8 mouse cellular contexts compared by ENCODE assay signal in genomic region chr4:129743494-129743893, GRCm38 (mm10). TPM values are rescaled to one million over a fixed set of nuclear protein-coding genes. Genes with fewer than 3 reads are reported as not detected.
DNase-seq lines count a peak whose midpoint lies in the region; ATAC-seq lines count a peak whose summit lies in the region.

No protein-coding gene starts in this region.

- ATAC-seq in heart, embryonic 13.5 days (ENCODE audit: extremely low read depth, insufficient number of reproducible peaks, low FRiP score, low TSS enrichment): no peak
- ATAC-seq in hindbrain, embryonic 15.5 days (ENCODE audit: low FRiP score, low read depth): no peak
- ATAC-seq in midbrain, embryonic 16.5 days: no peak
- no peak for ATAC-seq in granulocyte monocyte progenitor cell, adult 5-6 weeks (replicated peaks; ENCODE audit: poor library complexity, severe bottlenecking)

- WGBS in heart, embryonic 13.5 days: 47% methylated on average over 2 of the region's 2 CpGs
- 43% methylated on average over 2 of the region's 2 CpGs for WGBS in hindbrain, embryonic 15.5 days
- WGBS in midbrain, embryonic 16.5 days: 40% methylated on average over 2 of the region's 2 CpGs

- H3K36me3 ChIP-seq in heart, embryonic 13.5 days: peaks cover 4% of the 10 kb centered on the region; the same call in 1 of the 2 replicates
- no peaks in the 10 kb centered on the region for H3K36me3 ChIP-seq in hindbrain, embryonic 15.5 days
- no peaks in the 10 kb centered on the region for H3K36me3 ChIP-seq in midbrain, embryonic 16.5 days (ENCODE audit: control insufficient read depth, insufficient read depth, low read length)

- peaks cover 29% of the 10 kb centered on the region for H3K4me1 ChIP-seq in heart, embryonic 13.5 days
- H3K4me1 ChIP-seq in hindbrain, embryonic 15.5 days (replicated peaks): peaks cover 30% of the 10 kb centered on the region
- peaks cover 24% of the 10 kb centered on the region for H3K4me1 ChIP-seq in midbrain, embryonic 16.5 days (ENCODE audit: control insufficient read depth, insufficient read depth, low read length)

- intact Hi-C loops in heart, postnatal 25 days (cut with DNase I): loop anchor here (5.0 kb wide), 2 partner anchors 41 to 79 kb away; no protein-coding TSS in a partner anchor

- no peaks in the 10 kb centered on the region for H3K9me3 ChIP-seq in heart, embryonic 13.5 days
- H3K9me3 ChIP-seq in hindbrain, embryonic 15.5 days: no peaks in the 10 kb centered on the region
- H3K9me3 ChIP-seq in midbrain, embryonic 16.5 days (replicated peaks; ENCODE audit: control insufficient read depth, low read length, poor library complexity, severe bottlenecking): no peaks in the 10 kb centered on the region

- no peak for DNase-seq in heart, postnatal 25 days (ENCODE audit: low spot score)
- DNase-seq in NIH3T3 (ENCODE audit: low read depth): peak; percentile 40
- DNase-seq in kidney, postnatal 25 days: no peak
- no peak for DNase-seq in spleen, postnatal 36 days (ENCODE audit: low spot score in 2 of 2)

- peak overlapping the region; percentile 100 for H3K4me3 ChIP-seq in heart, embryonic 13.5 days
- peak overlapping the region; percentile 99 for H3K4me3 ChIP-seq in hindbrain, embryonic 15.5 days
- H3K4me3 ChIP-seq in midbrain, embryonic 16.5 days (ENCODE audit: low read depth, low read length): peak overlapping the region; percentile 99

- no peaks in the 10 kb centered on the region for H3K27me3 ChIP-seq in heart, embryonic 13.5 days (replicated peaks)
- no peaks in the 10 kb centered on the region for H3K27me3 ChIP-seq in hindbrain, embryonic 15.5 days
- H3K27me3 ChIP-seq in midbrain, embryonic 16.5 days (ENCODE audit: control insufficient read depth, insufficient read depth, low read depth, low read length): no peaks in the 10 kb centered on the region

- H3K27ac ChIP-seq in heart, embryonic 13.5 days (replicated peaks): peak overlapping the region; percentile 99
- H3K27ac ChIP-seq in hindbrain, embryonic 15.5 days (replicated peaks): peak overlapping the region; percentile 99
- peak overlapping the region; percentile 99 for H3K27ac ChIP-seq in midbrain, embryonic 16.5 days (ENCODE audit: low read length)

- peak overlapping the region; percentile 79 for H3K4me2 ChIP-seq in heart, embryonic 13.5 days
- H3K4me2 ChIP-seq in hindbrain, embryonic 15.5 days: peak overlapping the region; percentile 59
- H3K4me2 ChIP-seq in midbrain, embryonic 16.5 days (ENCODE audit: low read length): peak overlapping the region; percentile 53

- peak overlapping the region; percentile 90 for H3K9ac ChIP-seq in heart, embryonic 13.5 days
- peak overlapping the region; percentile 87 for H3K9ac ChIP-seq in hindbrain, embryonic 15.5 days
- peak overlapping the region; percentile 94 for H3K9ac ChIP-seq in midbrain, embryonic 16.5 days (ENCODE audit: low read depth, low read length)

RNA-seq across cellular contexts. Expression of gene Khdrbs1, which starts 1.4 kb away (rescaled TPM):
- 75.6 and 77.5 TPM in 2 replicates for polyA plus RNA-seq in heart, embryonic 13.5 days (2015; fragmentation: Nextera tagmentation; extraction: Ambion mirVana)
- total RNA-seq in heart, postnatal 25 days (2021): 10 to 100 TPM; 38.0 to 46.9 TPM
- 121 and 122 TPM in 2 replicates for polyA plus RNA-seq in hindbrain, embryonic 15.5 days (2015; fragmentation: Nextera tagmentation; extraction: Ambion mirVana)
- polyA plus RNA-seq in midbrain, embryonic 16.5 days (2015; fragmentation: Nextera tagmentation; extraction: Ambion mirVana): 116 and 132 TPM in 2 replicates
- total RNA-seq in granulocyte monocyte progenitor cell, adult 5-6 weeks (2014; fragmentation: Nextera tagmentation): 98.7 and 104 TPM in 2 replicates
- 82.8 and 84.2 TPM in 2 replicates for total RNA-seq in granulocyte monocyte progenitor cell, adult 5-6 weeks (2017)

RNA-seq across cellular contexts. Expression of gene Tmem39b, which starts 46.9 kb away (rescaled TPM):
- 6.7 and 6.9 TPM in 2 replicates for polyA plus RNA-seq in heart, embryonic 13.5 days (2015; fragmentation: Nextera tagmentation; extraction: Ambion mirVana)
- total RNA-seq in heart, postnatal 25 days (2021): 1 to 10 TPM; 5.3 to 5.7 TPM
- 14.8 TPM in 2 replicates for polyA plus RNA-seq in hindbrain, embryonic 15.5 days (2015; fragmentation: Nextera tagmentation; extraction: Ambion mirVana)
- 16.8 and 18.2 TPM in 2 replicates for polyA plus RNA-seq in midbrain, embryonic 16.5 days (2015; fragmentation: Nextera tagmentation; extraction: Ambion mirVana)
- 15.8 and 44.1 TPM in 2 replicates for total RNA-seq in granulocyte monocyte progenitor cell, adult 5-6 weeks (2014; fragmentation: Nextera tagmentation)
- total RNA-seq in granulocyte monocyte progenitor cell, adult 5-6 weeks (2017): 6.2 and 12.2 TPM in 2 replicates
